Mouse (Mus musculus) c-Kit-positive CD71-positive TER-119-negative erythroid progenitor cells, embryonic 14.5 days (primary cell): ENCODE results near the gene Ccdc13.

Experiments
- DNase-seq: peaks from one replicate; pipeline ENCODE4 v3.0.0-alpha.2; 2013; ENCODE audit warnings: low read depth

Ccdc13 gene

GRCm38 (mm10) chr9:121838829-121839621 is at the start of gene Ccdc13:
Gene Ccdc13, minus strand, starts transcription at chr9:121839461.
- DNase-seq: no peak

GRCm38 (mm10) chr9:121882015-121882457 is 42.8 kb upstream of the Ccdc13 start:
- DNase-seq: no peak

GRCm38 (mm10) chr9:121881301-121881700 is 42.0 kb upstream of the Ccdc13 start:
- DNase-seq: no peak

GRCm38 (mm10) chr9:121880840-121881239 is 41.6 kb upstream of the Ccdc13 start:
- no peak for DNase-seq

DNA sequence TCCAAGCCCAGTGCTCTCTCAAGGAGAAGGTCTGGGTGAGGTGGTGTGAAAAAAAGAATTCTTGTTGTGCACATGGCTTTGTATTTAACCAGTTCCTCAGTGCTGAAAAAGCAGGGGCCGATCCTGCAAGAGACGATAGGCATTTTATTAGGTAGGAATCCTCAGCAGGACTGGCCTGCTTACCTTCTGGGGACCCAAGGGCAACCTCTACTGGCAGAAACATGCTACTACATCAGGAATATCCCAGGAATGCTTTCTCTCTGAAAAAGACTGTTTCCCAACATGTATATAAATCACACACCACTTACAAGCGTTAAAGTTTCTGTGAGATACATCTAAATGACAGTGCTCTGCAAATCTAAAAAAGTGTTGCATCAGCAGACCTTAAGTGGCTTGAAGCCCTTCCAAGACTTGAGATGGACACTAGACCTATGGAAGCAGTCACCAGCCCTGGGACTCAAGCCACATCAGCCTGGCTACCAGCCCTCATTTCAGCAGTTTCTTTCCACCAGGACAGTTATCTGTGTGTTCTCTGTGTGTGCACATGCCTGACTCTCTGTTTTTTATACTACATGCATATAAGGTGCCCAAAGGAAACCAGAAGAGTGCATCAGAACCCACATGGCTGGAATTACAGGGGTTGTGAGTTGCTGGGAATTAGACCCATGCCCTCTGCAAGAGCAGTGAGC is 37.9 kb upstream of the Ccdc13 start:
- DNase-seq: no peak

GRCm38 (mm10) chr9:121873578-121873977 is 34.3 kb upstream of the Ccdc13 start:
- no peak for DNase-seq

DNA sequence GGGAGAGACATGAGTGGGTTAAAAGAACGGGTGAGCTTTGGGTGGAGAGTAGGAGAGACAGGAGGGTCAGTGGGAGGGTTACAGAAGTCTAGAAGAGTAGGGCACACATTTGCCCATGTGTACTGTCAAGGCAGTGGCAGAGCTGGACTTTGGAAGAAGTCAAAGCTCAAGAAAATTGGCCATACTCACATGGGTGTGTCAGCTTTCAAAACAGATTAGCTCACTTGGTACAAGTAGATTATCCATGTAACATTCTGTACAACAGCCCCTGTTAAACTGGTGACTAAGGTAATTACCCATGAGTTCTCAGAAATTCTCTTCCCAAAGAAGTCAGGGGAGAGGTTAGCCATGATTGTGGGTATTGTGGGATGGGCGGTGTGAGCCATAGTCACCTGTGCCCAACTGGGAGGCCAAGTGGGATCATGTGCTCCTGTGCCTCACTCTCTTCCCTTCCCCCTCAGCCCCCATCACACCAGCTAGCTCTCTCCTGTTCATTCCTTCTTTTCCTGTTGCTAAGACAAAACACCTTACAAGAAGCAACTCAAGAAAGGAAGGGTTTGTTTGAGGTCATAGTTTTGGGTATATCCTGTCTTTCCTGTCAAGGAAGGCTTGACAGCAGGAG is 32.9 kb upstream of the Ccdc13 start:
- no peak for DNase-seq

GRCm38 (mm10) chr9:121869973-121870515 is 30.8 kb upstream of the Ccdc13 start:
- DNase-seq: no peak

GRCm38 (mm10) chr9:121869432-121869831 is 30.2 kb upstream of the Ccdc13 start:
- no peak for DNase-seq

- no peak for DNase-seq
Measured at GRCm38 (mm10) chr9:121868236-121868635, 29.0 kb upstream of the Ccdc13 start.

DNA sequence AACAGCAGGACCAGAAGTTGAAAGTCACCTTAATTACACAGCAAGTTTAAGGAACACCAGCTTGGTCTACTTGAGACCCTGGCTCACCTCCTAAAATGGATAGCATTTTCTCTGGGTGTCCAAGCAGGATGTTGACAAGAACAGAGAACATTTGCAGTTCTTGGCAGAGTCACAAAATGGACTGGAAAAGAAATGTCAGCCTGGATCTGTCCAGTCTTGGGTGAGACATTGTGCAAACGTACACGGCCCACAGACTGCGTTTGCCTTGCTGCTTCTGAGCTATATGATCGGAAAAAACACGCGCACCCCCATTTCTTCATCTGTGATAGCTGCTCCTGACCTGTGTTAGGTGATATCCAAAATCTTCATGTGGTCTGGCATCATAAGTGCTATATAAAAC is 28.4 kb upstream of the Ccdc13 start:
- DNase-seq: no peak

GRCm38 (mm10) chr9:121865425-121866008 is 26.3 kb upstream of the Ccdc13 start:
- no peak for DNase-seq

DNA sequence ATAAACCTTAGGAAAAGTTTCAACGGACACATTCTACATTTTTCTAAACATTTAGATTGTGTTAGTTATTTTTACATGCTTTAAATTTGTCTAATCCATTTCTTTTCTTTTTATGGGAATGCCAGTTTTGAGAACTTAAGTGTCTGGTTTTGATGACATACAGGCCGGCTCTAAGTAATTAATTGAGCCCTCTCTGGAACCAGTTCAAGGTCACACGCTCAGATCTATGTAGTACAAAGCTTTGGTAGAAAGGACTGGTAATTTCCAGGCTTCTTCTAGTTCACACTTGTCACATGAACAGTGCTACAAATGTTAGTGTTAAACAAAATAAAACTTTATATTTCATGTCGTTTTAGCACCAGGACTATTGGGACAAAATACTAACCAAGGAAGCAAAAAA is 25.6 kb upstream of the Ccdc13 start:
- no peak for DNase-seq

DNA sequence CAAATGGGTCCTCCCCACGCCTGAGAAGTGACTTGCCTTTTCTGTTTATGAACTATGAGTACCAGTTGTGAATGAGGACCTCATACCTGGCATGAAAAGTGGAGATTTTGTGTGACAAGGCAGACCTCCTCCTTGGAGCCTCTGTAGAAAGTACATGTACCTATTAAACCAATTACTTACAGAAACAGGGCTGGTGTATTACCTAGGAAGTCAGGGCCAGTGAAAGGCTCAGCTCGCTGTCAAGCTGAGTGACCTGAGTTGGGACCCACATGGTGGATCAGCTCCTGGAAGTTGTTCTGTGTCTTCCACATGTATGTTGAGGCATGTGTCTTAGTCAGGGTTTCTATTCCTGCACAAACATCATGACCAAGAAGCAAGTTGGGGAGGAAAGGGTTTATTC is 21.7 kb upstream of the Ccdc13 start:
- DNase-seq: no peak

DNA sequence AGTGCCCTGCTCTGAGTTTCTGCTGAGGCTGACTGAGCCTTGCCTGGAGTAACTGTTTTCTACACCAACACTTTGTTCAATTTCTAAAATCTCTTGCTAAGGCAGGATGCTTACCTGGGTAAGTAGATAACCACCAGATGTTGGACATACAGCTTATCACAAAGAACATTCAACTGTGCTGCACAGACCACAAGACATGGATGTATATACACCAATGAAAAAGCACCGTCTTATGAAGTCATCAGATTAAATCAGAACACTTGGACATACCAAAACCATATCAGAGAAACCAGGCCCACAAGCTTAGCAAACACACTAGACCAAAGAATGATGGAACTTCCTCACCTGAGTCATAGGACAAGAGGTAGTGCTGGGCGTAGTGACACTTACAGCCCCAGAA is 20.1 kb upstream of the Ccdc13 start:
- no peak for DNase-seq

GRCm38 (mm10) chr9:121858153-121858488 is 18.9 kb upstream of the Ccdc13 start, which contains the start of gene Higd1a:
Gene Higd1a, minus strand, starts transcription at chr9:121858362.
- DNase-seq: no peak

DNA sequence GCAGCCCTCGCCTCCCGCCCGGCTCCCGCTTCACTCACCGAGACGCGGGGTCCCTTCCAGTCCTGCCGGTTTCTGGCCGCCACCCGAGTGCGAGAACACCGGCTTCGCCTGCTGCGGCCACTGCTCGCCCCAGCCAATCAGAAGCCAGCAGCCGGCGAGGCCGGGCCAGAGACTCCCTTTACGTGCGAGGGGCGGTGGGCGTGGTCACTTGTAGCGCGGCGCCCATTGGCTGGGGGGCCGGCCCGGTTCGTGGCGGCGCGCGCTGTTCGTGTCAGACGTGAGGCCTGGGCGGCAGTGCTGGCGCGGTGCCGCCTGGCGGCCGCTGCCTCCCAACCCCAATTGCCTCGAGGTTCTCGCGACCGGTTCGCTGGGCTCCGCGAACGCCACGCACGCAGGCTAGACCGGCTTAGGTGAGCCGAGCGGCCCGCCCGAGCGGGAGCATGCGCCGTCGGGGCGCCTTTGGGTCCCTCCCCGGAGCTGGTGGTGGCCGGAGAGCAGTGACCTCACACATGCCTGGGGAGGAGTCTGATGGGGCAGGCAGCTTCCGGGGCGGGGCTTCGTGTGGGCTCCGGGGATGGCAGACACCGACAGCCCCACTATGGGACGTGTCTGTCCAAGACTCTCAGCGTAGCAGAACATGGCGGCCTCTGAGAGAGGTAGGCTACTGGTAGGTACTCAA is 18.4 kb upstream of the Ccdc13 start:
- DNase-seq: peak; percentile 89

- no peak for DNase-seq
Measured at GRCm38 (mm10) chr9:121856649-121857416, 17.6 kb upstream of the Ccdc13 start.

- no peak for DNase-seq
Measured at GRCm38 (mm10) chr9:121854246-121854645, 15.0 kb upstream of the Ccdc13 start.

- DNase-seq: no peak
Measured at GRCm38 (mm10) chr9:121847842-121848241, 8.6 kb upstream of the Ccdc13 start.

DNA sequence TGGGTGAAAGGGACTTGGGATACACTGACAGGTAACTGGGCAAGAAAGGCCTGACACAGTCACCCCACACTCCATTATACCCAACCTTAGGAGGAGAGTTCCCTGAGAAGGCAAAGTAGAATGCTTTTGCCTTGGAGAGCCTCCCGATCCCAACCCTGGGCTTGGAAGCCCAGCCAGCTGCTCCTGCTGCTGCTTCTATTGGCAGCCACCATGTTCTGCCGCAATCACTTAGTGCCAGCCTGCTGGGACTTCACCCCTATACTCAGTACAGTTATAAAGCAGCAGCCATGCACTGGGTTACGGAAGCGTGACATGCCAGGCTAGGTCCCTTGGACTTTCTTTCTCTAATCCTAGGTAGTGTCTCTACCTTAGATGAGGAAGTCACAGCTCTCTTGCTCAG is 7.9 kb upstream of the Ccdc13 start:
- DNase-seq: no peak
